Mouse (Mus musculus): ENCODE results near the gene Wdcp. TPM values are rescaled to one million over a fixed set of nuclear protein-coding genes. Genes with fewer than 3 reads are reported as not detected.

Gene Wdcp
- total RNA-seq, 2 experiments from 2014 or later: 10.6 to 11.5 TPM

GRCm38 (mm10) chr12:4906476-4906875 is 63.4 kb downstream of the Wdcp start:
- intact Hi-C loops (cut with DNase I): loop anchor here (10.0 kb wide), 1 partner anchor 312 kb away; the partner anchor contains the start of genes Gm3625 and Itsn2
- no peak for DNase-seq (ENCODE audit: low spot score in 2 of 2)

- intact Hi-C loops (cut with DNase I): loop anchor here (10.0 kb wide), 1 partner anchor 312 kb away; the partner anchor contains the start of genes Gm3625 and Itsn2
- DNase-seq (ENCODE audit: low spot score in 2 of 2): peak; percentile 95 to 96
Observed at GRCm38 (mm10) chr12:4906951-4907906, 64.1 kb downstream of the Wdcp start, which contains the start of gene Ubxn2a. TSS of gene Ubxn2a (minus strand) at chr12:4907705.

- no peak for DNase-seq (ENCODE audit: low spot score in 2 of 2)
- intact Hi-C loops (cut with DNase I): loop anchor here (10.0 kb wide), 1 partner anchor 314 kb away; the partner anchor contains the start of genes Gm3625 and Itsn2
Observed at GRCm38 (mm10) chr12:4908391-4908790, 65.3 kb downstream of the Wdcp start.

Other genes with a start within 250 kb of the Wdcp start
- gene Fam228a, start 104.9 kb upstream of the Wdcp start, total RNA-seq (2021): 1 to 10 TPM; 1.1 to 1.8 TPM
- 10 to 100 TPM; 11.3 to 13.0 TPM for gene Pfn4, start 74.3 kb upstream of the Wdcp start, total RNA-seq (2021)
- gene Fam228b, start 74.0 kb upstream of the Wdcp start, total RNA-seq (2021): 10 to 100 TPM; 19.3 to 25.0 TPM
- gene Sf3b6, start 25.8 kb upstream of the Wdcp start, total RNA-seq (2021): 10 to 100 TPM; 85.2 to 88.0 TPM
- 10 to 100 TPM; 63.5 to 91.4 TPM for gene Fkbp1b, start 1.7 kb upstream of the Wdcp start, total RNA-seq (2021)
- gene Mfsd2b, start 31.1 kb downstream of the Wdcp start, total RNA-seq (2021): 1 to 10 TPM in 1 of 2 experiments, under 1 TPM in 1; 0.81 to 1.0 TPM
- 10 to 100 TPM; 43.5 to 45.7 TPM for gene Ubxn2a, start 64.4 kb downstream of the Wdcp start, total RNA-seq (2021)
- 10 to 100 TPM; 24.6 to 24.7 TPM for gene Atad2b, start 74.0 kb downstream of the Wdcp start, total RNA-seq (2021)

Data from left cerebral cortex, postnatal 14 days (tissue).